Mouse (Mus musculus): ENCODE results near the gene Agxt2. TPM values are rescaled to one million over a fixed set of nuclear protein-coding genes. Genes with fewer than 3 reads are reported as not detected.

Agxt2 gene
- polyA plus RNA-seq, 1 experiment from 2014 or later = 1.1 TPM

- Histone ChIP-seq H3K27ac (ENCODE audit: low read depth, low read length) (no peak overlapping the region), H3K4me1 (replicated peaks; ENCODE audit: control insufficient read depth, insufficient read depth, low read length) (no peaks in the 10 kb centered on the region)
- WGBS = 87% methylated on average over 2 of the region's 2 CpGs
Measured at GRCm38 (mm10) chr15:10387263-10387662, 28.9 kb downstream of the Agxt2 start.

GRCm38 (mm10) chr15:10399795-10400194 lies 41.5 kb downstream of the Agxt2 start:
- Histone ChIP-seq H3K9me3 (ENCODE audit: control insufficient read depth) (no peaks in the 10 kb centered on the region), H3K4me2 (replicated peaks; ENCODE audit: low read depth) (no peak overlapping the region), H3K27ac (ENCODE audit: low read depth, low read length) (no peak overlapping the region), H3K9ac (ENCODE audit: low read depth, low read length) (no peak overlapping the region), H3K4me1 (replicated peaks; ENCODE audit: control insufficient read depth, insufficient read depth, low read length) (no peaks in the 10 kb centered on the region), H3K27me3 (replicated peaks; ENCODE audit: control insufficient read depth, insufficient read depth, low read length) (no peaks in the 10 kb centered on the region), H3K36me3 (ENCODE audit: control insufficient read depth, insufficient read depth) (no peaks in the 10 kb centered on the region), H3K4me3 (ENCODE audit: low read depth, low read length) (no peak overlapping the region)
- WGBS = 65% methylated on average over 2 of the region's 2 CpGs
- no peak for TF ChIP-seq CTCF (IDR thresholded peaks at IDR 0.05; ENCODE audit: low read depth)
- no peak for ATAC-seq

More at GRCm38 (mm10) chr15:10387263-10387662, 28.9 kb downstream of the Agxt2 start:
- H3K27me3 ChIP-seq (replicated peaks; ENCODE audit: control insufficient read depth, insufficient read depth, low read length) = no peaks in the 10 kb centered on the region
- H3K9me3 ChIP-seq (ENCODE audit: control insufficient read depth) = no peaks in the 10 kb centered on the region
- H3K4me3 ChIP-seq (ENCODE audit: low read depth, low read length) = no peak overlapping the region
- no peaks in the 10 kb centered on the region for H3K36me3 ChIP-seq (ENCODE audit: control insufficient read depth, insufficient read depth)
- no peak overlapping the region for H3K9ac ChIP-seq (ENCODE audit: low read depth, low read length)
- no peak overlapping the region for H3K4me2 ChIP-seq (replicated peaks; ENCODE audit: low read depth)
- no peak for ATAC-seq
- TF ChIP-seq CTCF (IDR thresholded peaks at IDR 0.05; ENCODE audit: low read depth) = no peak

- peak; percentile 53 for TF ChIP-seq CTCF (IDR thresholded peaks at IDR 0.05; ENCODE audit: low read depth)
- no peak for ATAC-seq
- Histone ChIP-seq H3K9ac (ENCODE audit: low read depth, low read length) (no peak overlapping the region), H3K4me3 (ENCODE audit: low read depth, low read length) (no peak overlapping the region), H3K36me3 (ENCODE audit: control insufficient read depth, insufficient read depth) (no peaks in the 10 kb centered on the region), H3K27ac (ENCODE audit: low read depth, low read length) (no peak overlapping the region), H3K4me2 (replicated peaks; ENCODE audit: low read depth) (no peak overlapping the region), H3K27me3 (replicated peaks; ENCODE audit: control insufficient read depth, insufficient read depth, low read length) (no peaks in the 10 kb centered on the region), H3K9me3 (ENCODE audit: control insufficient read depth) (no peaks in the 10 kb centered on the region), H3K4me1 (replicated peaks; ENCODE audit: control insufficient read depth, insufficient read depth, low read length) (no peaks in the 10 kb centered on the region)
- 68% methylated on average over 3 of the region's 3 CpGs for whole genome bisulfite sequencing
Measured at GRCm38 (mm10) chr15:10400415-10400814, 42.1 kb downstream of the Agxt2 start.

GRCm38 (mm10) chr15:10409842-10410241 lies 51.5 kb downstream of the Agxt2 start:
- Histone ChIP-seq H3K4me3 (ENCODE audit: low read depth, low read length) (no peak overlapping the region), H3K9ac (ENCODE audit: low read depth, low read length) (no peak overlapping the region), H3K4me2 (replicated peaks; ENCODE audit: low read depth) (no peak overlapping the region), H3K36me3 (ENCODE audit: control insufficient read depth, insufficient read depth) (no peaks in the 10 kb centered on the region), H3K27ac (ENCODE audit: low read depth, low read length) (no peak overlapping the region), H3K4me1 (replicated peaks; ENCODE audit: control insufficient read depth, insufficient read depth, low read length) (no peaks in the 10 kb centered on the region), H3K9me3 (ENCODE audit: control insufficient read depth) (no peaks in the 10 kb centered on the region), H3K27me3 (replicated peaks; ENCODE audit: control insufficient read depth, insufficient read depth, low read length) (no peaks in the 10 kb centered on the region)
- TF ChIP-seq CTCF (IDR thresholded peaks at IDR 0.05; ENCODE audit: low read depth) = no peak
- ATAC-seq = no peak
- WGBS = 87% methylated on average over 3 of the region's 3 CpGs

- H3K27ac ChIP-seq (ENCODE audit: low read depth, low read length) = no peak overlapping the region
- H3K4me3 ChIP-seq (ENCODE audit: low read depth, low read length) = no peak overlapping the region
- no peaks in the 10 kb centered on the region for H3K27me3 ChIP-seq (replicated peaks; ENCODE audit: control insufficient read depth, insufficient read depth, low read length)
- 79% methylated on average over 2 of the region's 2 CpGs for WGBS
- H3K4me1 ChIP-seq (replicated peaks; ENCODE audit: control insufficient read depth, insufficient read depth, low read length) = no peaks in the 10 kb centered on the region
- no peak overlapping the region for H3K4me2 ChIP-seq (replicated peaks; ENCODE audit: low read depth)
- no peaks in the 10 kb centered on the region for H3K36me3 ChIP-seq (ENCODE audit: control insufficient read depth, insufficient read depth)
- no peak overlapping the region for H3K9ac ChIP-seq (ENCODE audit: low read depth, low read length)
- no peak for TF ChIP-seq CTCF (IDR thresholded peaks at IDR 0.05; ENCODE audit: low read depth)
- ATAC-seq = no peak
- H3K9me3 ChIP-seq (ENCODE audit: control insufficient read depth) = no peaks in the 10 kb centered on the region
Measured at GRCm38 (mm10) chr15:10410881-10411280, 52.5 kb downstream of the Agxt2 start.

- no peak for TF ChIP-seq CTCF (IDR thresholded peaks at IDR 0.05; ENCODE audit: low read depth)
- 89% methylated on average over 6 of the region's 6 CpGs for WGBS
- H3K36me3 ChIP-seq (ENCODE audit: control insufficient read depth, insufficient read depth) = no peaks in the 10 kb centered on the region
- no peak overlapping the region for H3K4me3 ChIP-seq (ENCODE audit: low read depth, low read length)
- ATAC-seq = no peak
- H3K4me1 ChIP-seq (replicated peaks; ENCODE audit: control insufficient read depth, insufficient read depth, low read length) = no peaks in the 10 kb centered on the region
- no peaks in the 10 kb centered on the region for H3K27me3 ChIP-seq (replicated peaks; ENCODE audit: control insufficient read depth, insufficient read depth, low read length)
- no peak overlapping the region for H3K27ac ChIP-seq (ENCODE audit: low read depth, low read length)
- no peaks in the 10 kb centered on the region for H3K9me3 ChIP-seq (ENCODE audit: control insufficient read depth)
- H3K4me2 ChIP-seq (replicated peaks; ENCODE audit: low read depth) = no peak overlapping the region
- no peak overlapping the region for H3K9ac ChIP-seq (ENCODE audit: low read depth, low read length)
Measured at GRCm38 (mm10) chr15:10413656-10414055, 55.3 kb downstream of the Agxt2 start.
